Mouse (Mus musculus): ENCODE measurements around the gene Fndc5.

DNA sequence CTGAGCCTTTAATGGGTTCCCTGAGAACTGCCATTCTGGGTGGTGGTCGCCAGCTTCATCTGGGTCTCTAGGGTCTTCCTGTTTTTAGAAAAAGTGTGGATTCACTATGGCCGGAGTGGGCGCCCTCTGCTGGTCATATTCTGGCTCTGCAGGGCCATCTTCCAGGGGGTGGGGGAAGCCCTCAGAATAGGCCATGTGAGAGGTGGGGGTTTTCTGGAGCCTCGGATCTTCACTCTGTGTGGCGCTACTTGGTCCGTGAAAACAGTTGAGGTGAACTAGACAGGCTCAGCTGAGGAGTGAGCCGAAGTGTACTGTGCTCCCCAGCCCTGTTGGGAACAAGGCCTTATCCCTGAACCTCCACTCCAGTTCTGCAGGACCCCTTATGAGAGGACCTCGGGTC, 6.7 kb upstream of the Fndc5 start:
- no peak for TF ChIP-seq POLR2A (IDR thresholded peaks at IDR 0.05; ENCODE audit: low read depth, low read length)
- TF ChIP-seq CTCF (IDR thresholded peaks at IDR 0.05; ENCODE audit: extremely low read depth, insufficient read length, insufficient replicate concordance, low read depth, low read length): peak; percentile 93; the same call in 1 of the 2 replicates

All from small intestine, adult 2 months (tissue).